Mouse (Mus musculus) megakaryocyte, embryonic 14.5 days (primary cell): ENCODE measurements at regions not wholly inside any gene's neighbourhood (a gene's known extent, or its start where the extent isn't known, plus 50 kb on each side); places are given as distances from the start of the nearest gene placed in this dataset.

Experiments
- FLI1 ChIP-seq: IDR thresholded peaks from 2 replicates; pipeline ENCODE4 v1.6.1; 2012; ENCODE audit warnings: low read length, inconsistent platforms, mixed read lengths
- GATA1 ChIP-seq: IDR thresholded peaks from 3 replicates; pipeline ENCODE4 v1.6.1; 2012; ENCODE audit warnings: mixed read lengths, low read length, inconsistent platforms, borderline replicate concordance

DNA sequence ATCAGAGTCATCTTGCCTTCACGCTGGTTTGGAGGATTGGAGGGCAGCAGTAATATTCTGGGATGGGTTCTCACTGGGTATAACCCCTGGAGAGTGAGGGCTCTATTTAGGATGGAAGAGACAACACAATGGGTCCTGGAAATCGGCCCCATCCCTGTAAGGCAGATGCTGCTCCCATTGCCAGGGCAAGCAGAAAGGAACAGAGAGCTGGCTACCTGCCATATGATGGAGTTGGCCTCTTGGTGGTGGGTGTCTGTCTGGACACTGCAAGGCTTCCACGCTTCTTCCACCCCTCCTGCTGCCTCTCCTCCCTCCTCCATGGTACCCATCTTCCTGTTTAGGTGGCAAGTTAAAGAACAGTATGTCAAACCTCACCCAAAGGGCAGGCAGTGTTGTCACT lies 308.6 kb downstream of the Glrx3 start:
- TF ChIP-seq GATA1, result no peak
- no peak for TF ChIP-seq FLI1
